Mouse (Mus musculus) embryonic facial prominence, embryonic 11.5 days (tissue): ENCODE data around the gene Bnip2. TPM values are rescaled to one million over a fixed set of nuclear protein-coding genes. Genes with fewer than 3 reads are reported as not detected.

Experiments used
- ATAC-seq: fragments of 200-750 bp; cut with Nextera tagmentation; replicated peaks from 2 replicates; pipeline ENCODE4 v1.8.0; 2017; ENCODE audit warnings: low read depth; ENCODE audit not compliant: insufficient number of reproducible peaks, low FRiP score, low TSS enrichment
- DNase-seq: peaks from one replicate; pipeline ENCODE4 v3.0.0-alpha.2; 2015; ENCODE audit warnings: low spot score
- H3K27ac ChIP-seq: fragments of 300-500 bp; sonication (generic); replicated peaks from 2 replicates; pipeline ENCODE4 v1.5.1; 2014; ENCODE audit warnings: mild to moderate bottlenecking, low read depth, low read length, control low read depth
- H3K27me3 ChIP-seq: fragments of 300-500 bp; sonication (generic); 2 replicates; pipeline ENCODE4 v1.6.1; 2014; ENCODE audit warnings: mild to moderate bottlenecking, low read length, moderate library complexity, mixed read lengths; ENCODE audit not compliant: control insufficient read depth, insufficient read depth
- H3K36me3 ChIP-seq: fragments of 300-500 bp; sonication (generic); replicated peaks from 2 replicates; pipeline ENCODE4 v1.6.1; 2014; ENCODE audit warnings: low read depth, mild to moderate bottlenecking, low read length, moderate library complexity, mixed read lengths; ENCODE audit not compliant: control insufficient read depth, insufficient read depth
- H3K4me1 ChIP-seq: fragments of 300-500 bp; sonication (generic); 2 replicates; pipeline ENCODE4 v1.6.1; 2014; ENCODE audit warnings: low read length, mixed read lengths; ENCODE audit not compliant: control insufficient read depth, insufficient read depth
- H3K4me2 ChIP-seq: fragments of 300-500 bp; sonication (generic); 2 replicates; pipeline ENCODE4 v1.6.1; 2014; ENCODE audit warnings: low read depth, mild to moderate bottlenecking, control low read depth, low read length, moderate library complexity
- H3K4me3 ChIP-seq: fragments of 300-500 bp; sonication (generic); 2 replicates; pipeline ENCODE4 v1.5.1; 2014; ENCODE audit warnings: low read depth, low read length, control low read depth
- H3K9ac ChIP-seq: fragments of 300-500 bp; sonication (generic); replicated peaks from 2 replicates; pipeline ENCODE4 v1.6.1; 2014; ENCODE audit warnings: mild to moderate bottlenecking, control low read depth, low read length
- H3K9me3 ChIP-seq: fragments of 300-500 bp; sonication (generic); replicated peaks from 2 replicates; pipeline ENCODE4 v1.6.1; 2016; ENCODE audit warnings: mild to moderate bottlenecking, low read length, inconsistent platforms, mixed read lengths; ENCODE audit not compliant: control insufficient read depth
- WGBS: fragments of 180-500 bp; shearing (Covaris S2); extraction: QIAGEN DNeasy Blood & Tissue Kit; methylation state at CpG from one replicate; pipeline ENCODE4 v1.1.7; 2014; 5-methylcytosine and 5-hydroxymethylcytosine counted together
- polyA plus RNA-seq: library from polyadenylated mRNA; unstranded; fragments of >200 nt; fragmentation: Nextera tagmentation; extraction: Ambion mirVana; gene quantifications from 2 replicates; pipeline ENCODE4 v1.2.1, GENCODE M21; 2014

Bnip2 gene
- polyA plus RNA-seq, 1 experiment from 2014 or later, result 138 TPM

DNA sequence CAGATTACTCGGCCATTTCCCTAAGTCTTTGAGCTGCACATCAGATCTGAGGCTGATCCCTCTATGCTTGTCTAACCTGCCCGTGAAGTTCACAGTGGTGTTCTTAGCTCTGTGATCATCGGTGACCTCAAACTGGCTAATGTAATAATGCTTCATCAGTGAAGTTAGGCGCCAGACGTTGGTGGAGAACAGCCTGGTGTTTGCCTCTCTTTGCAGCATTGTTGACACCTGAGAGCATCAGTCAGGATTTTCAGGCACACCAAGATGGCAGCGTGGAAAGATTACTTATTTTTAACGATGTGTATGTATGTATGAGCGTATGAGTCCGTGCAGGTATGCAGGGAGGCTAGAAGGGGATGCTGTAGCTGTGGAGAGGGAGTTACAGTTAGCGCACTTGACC, 3.2 kb upstream of the Bnip2 start:
- DNase-seq (no peak), ATAC-seq (no peak)
- no peaks in the 10 kb centered on the region; the same call in none of the 2 replicates for H3K4me1 ChIP-seq
- H3K4me3 ChIP-seq, result no peak overlapping the region
- H3K36me3 ChIP-seq, result no peaks in the 10 kb centered on the region
- 80% methylated on average over 10 of the region's 10 CpGs for WGBS
- H3K4me2 ChIP-seq, result no peak overlapping the region
- H3K27ac ChIP-seq, result no peak overlapping the region
- H3K27me3 ChIP-seq, result no peaks in the 10 kb centered on the region
- H3K9me3 ChIP-seq, result no peaks in the 10 kb centered on the region
- no peak overlapping the region for H3K9ac ChIP-seq

DNA sequence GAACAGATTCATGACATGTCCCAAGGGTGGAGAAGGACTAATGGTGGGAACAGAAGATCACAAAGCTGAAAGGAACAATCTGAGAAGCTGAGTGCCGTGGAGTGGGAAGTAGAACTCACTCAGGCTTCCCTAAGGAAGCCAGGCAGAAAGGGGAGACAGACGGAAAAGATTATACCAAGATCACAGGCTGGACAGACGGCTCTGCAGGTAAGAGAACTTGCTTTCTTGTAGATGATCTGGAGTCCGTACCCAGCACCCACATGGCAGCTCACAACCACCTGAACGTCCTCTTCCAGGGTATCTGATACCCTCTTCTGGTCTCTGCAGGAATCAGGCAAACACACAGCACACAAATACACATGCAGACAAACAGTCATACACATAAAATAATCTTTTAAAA, 2.7 kb upstream of the Bnip2 start:
- Histone ChIP-seq H3K36me3 (no peaks in the 10 kb centered on the region), H3K4me1 (no peaks in the 10 kb centered on the region; the same call in none of the 2 replicates), H3K4me3 (no peak overlapping the region), H3K9me3 (no peaks in the 10 kb centered on the region), H3K9ac (no peak overlapping the region), H3K27me3 (no peaks in the 10 kb centered on the region), H3K27ac (no peak overlapping the region), H3K4me2 (no peak overlapping the region)
- ATAC-seq (no peak), DNase-seq (no peak)
- WGBS, result 79% methylated on average over 5 of the region's 5 CpGs

DNA sequence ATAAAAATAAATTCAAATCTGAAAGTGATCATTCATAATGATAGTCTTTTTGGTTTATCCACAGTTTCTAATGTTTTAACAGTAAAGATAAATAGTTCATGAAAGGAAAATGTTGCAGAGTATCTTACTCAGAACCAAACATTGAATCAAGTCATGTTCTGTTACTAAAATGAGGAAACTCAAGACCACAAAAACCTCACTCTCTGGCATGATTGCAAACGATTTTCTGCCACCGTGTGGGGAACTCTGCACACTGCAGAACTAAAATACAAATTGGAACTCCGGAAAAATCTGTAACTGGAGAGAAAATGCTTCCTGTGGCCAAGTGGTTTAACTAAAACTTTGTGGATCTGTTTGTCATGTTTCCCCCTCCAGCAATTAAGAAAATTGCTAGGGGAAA, 1.7 kb upstream of the Bnip2 start:
- under 1% methylated on average over 3 of the region's 3 CpGs for WGBS
- DNase-seq (peak; percentile 87), ATAC-seq (no peak)
- Histone ChIP-seq H3K36me3 (no peaks in the 10 kb centered on the region), H3K4me2 (no peak overlapping the region), H3K4me1 (no peaks in the 10 kb centered on the region; the same call in none of the 2 replicates), H3K27me3 (no peaks in the 10 kb centered on the region), H3K4me3 (no peak overlapping the region), H3K27ac (no peak overlapping the region), H3K9ac (no peak overlapping the region), H3K9me3 (no peaks in the 10 kb centered on the region)

DNA sequence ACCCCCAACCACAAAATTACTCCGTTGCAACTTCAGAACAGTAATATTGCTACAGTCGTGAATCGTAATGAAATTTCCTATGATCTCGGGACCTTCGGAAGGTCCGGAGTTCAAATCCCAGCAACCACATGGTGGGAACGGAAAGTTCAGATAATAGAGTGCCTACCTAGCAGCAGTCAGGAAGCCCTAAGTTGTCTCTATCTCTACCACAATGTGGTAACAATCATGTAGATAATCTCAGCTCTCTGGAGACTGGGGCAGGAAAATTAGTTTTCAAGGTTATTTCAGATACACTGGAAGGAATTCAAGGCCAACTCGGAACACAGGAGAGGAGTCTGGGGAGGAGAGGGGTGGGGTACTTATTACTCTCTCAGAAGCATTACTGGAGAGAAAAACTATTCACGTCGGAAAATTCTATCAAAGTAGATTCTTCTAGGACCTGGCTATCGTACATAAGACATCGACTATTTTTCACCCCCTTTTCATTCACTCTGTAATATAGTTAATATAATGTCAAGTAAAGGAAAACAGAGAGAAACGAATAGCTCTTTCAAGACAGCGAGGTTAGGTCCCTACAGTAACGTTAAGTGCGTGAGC, 462 bp upstream of the Bnip2 start:
- H3K27ac ChIP-seq, result peak overlapping the region; percentile 93
- H3K4me2 ChIP-seq, result peak overlapping the region; percentile 37
- peak overlapping the region; percentile 98 for H3K9ac ChIP-seq
- peak overlapping the region; percentile 98 for H3K4me3 ChIP-seq
- H3K9me3 ChIP-seq, result no peaks in the 10 kb centered on the region
- no peaks in the 10 kb centered on the region for H3K36me3 ChIP-seq
- 30% methylated on average over 16 of the region's 16 CpGs for WGBS
- no peak for ATAC-seq
- H3K27me3 ChIP-seq, result no peaks in the 10 kb centered on the region
- DNase-seq, result peak; percentile 19
- no peaks in the 10 kb centered on the region; the same call in none of the 2 replicates for H3K4me1 ChIP-seq

DNA sequence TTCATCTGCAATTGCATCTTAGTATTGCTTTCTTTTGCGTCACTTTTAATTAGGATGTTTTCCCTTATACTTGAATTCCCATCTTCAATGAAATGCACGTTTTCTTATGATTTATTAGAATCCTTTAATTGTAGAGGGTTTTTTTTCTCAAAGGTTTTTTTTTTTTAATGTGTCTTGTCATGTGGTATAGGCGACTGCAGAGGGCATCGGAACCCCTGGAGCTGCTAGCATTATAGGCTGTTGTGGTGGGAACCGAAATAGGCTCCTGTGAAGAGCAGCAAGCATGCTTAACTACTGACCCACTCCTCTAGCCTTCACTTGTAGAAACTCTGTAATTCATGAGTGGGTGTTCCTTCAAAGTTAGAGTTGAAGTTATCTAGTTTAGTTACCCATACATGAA, 1.1 kb downstream of the Bnip2 start:
- no peak for ATAC-seq
- Histone ChIP-seq H3K9me3 (no peaks in the 10 kb centered on the region), H3K27ac (no peak overlapping the region), H3K4me1 (no peaks in the 10 kb centered on the region; the same call in none of the 2 replicates), H3K4me3 (peak overlapping the region; percentile 98), H3K9ac (peak overlapping the region; percentile 98), H3K36me3 (no peaks in the 10 kb centered on the region), H3K27me3 (no peaks in the 10 kb centered on the region), H3K4me2 (peak overlapping the region; percentile 47)
- DNase-seq, result peak; percentile 35
- 15% methylated on average over 5 of the region's 5 CpGs for WGBS

DNA sequence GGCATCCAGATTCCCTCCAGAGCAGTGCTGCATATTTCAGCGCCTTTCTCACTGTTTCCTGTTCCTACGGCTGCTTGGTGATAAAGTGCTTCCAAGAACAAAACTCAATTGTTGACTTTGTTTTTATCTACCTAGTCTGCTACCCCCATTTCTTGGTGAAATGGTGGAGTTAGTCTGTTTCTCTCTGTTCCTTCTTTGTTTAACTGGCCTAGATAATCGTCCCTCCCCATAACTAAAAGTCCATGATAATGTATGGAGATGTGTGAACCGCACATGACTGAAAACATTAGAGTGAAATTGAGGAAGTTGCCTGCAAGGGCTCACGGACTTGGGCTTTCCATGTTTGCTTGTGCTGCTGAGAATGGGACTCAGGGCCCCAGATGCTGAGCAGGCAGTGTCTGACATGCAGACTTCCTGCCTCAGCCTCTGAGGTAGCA, 3.6 kb downstream of the Bnip2 start:
- 77% methylated on average over 5 of the region's 5 CpGs for WGBS
- DNase-seq (no peak), ATAC-seq (no peak)
- H3K9ac ChIP-seq, result no peak overlapping the region
- no peak overlapping the region for H3K4me2 ChIP-seq
- no peaks in the 10 kb centered on the region for H3K9me3 ChIP-seq
- no peaks in the 10 kb centered on the region; the same call in none of the 2 replicates for H3K4me1 ChIP-seq
- no peak overlapping the region for H3K27ac ChIP-seq
- no peaks in the 10 kb centered on the region for H3K27me3 ChIP-seq
- no peak overlapping the region for H3K4me3 ChIP-seq
- H3K36me3 ChIP-seq, result no peaks in the 10 kb centered on the region

DNA sequence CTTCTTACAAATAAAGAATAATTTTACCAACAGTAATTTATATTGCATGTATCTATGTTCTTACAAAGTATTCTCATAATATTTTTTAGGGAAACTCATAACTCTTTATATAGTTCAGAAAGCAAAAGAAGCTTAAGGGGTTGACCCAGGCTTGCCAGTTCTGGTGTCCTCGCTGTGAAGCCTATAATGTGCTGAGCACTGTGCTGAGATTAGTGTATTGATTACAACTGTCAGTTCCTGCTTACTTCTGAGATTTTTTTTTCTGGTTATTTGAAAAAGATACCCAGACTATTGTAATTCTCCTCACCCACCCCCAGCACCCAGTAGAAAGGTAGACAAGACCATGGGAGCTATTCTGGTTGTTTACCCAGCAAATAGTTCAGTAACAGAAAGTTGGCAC, 4.2 kb downstream of the Bnip2 start:
- Histone ChIP-seq H3K9ac (no peak overlapping the region), H3K9me3 (no peaks in the 10 kb centered on the region), H3K27me3 (no peaks in the 10 kb centered on the region), H3K4me3 (no peak overlapping the region), H3K36me3 (no peaks in the 10 kb centered on the region), H3K4me2 (no peak overlapping the region), H3K4me1 (no peaks in the 10 kb centered on the region; the same call in 1 of the 2 replicates), H3K27ac (no peak overlapping the region)
- WGBS, result 77% methylated on average over 1 of the region's 1 CpGs
- DNase-seq (no peak), ATAC-seq (no peak)

DNA sequence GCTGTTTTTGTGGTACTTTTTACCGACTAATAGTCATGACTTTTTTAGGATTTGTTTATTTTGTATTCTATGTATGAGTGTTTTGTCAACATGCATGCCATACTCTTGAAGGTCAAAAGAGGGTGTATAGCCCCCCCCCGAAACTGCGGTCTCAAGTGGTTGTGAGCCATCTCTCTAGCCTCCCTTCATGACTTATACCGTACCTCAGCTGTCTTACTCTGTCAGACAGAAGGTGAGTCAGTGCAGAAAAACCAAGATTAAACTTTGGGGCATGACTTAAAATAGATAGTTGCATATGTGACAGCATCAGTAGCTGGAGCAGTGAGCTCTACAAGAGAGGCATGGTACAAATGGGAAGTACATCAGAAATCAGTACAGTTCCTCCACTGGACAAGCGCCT, 5.3 kb downstream of the Bnip2 start:
- ATAC-seq (no peak), DNase-seq (no peak)
- H3K4me1 ChIP-seq, result no peaks in the 10 kb centered on the region; the same call in 1 of the 2 replicates
- no peak overlapping the region for H3K4me2 ChIP-seq
- no peaks in the 10 kb centered on the region for H3K9me3 ChIP-seq
- 94% methylated on average over 5 of the region's 5 CpGs for WGBS
- no peak overlapping the region for H3K27ac ChIP-seq
- H3K4me3 ChIP-seq, result no peak overlapping the region
- no peak overlapping the region for H3K9ac ChIP-seq
- H3K27me3 ChIP-seq, result no peaks in the 10 kb centered on the region
- H3K36me3 ChIP-seq, result peaks cover 5% of the 10 kb centered on the region
